Mouse (Mus musculus) subcutaneous adipose tissue, adult 2 months (tissue): ENCODE measurements around the gene Ywhaq. TPM values are rescaled to one million over a fixed set of nuclear protein-coding genes. Genes with fewer than 3 reads are reported as not detected.

Source experiments
- polyA plus RNA-seq: library from polyadenylated mRNA; depleted of rRNA; stranded (reverse); fragments of >200 nt; gene quantifications from 2 replicates; pipeline ENCODE4 v1.2.3, GENCODE M21; 2012; ENCODE audit warnings: low replicate concordance; rRNA removed

Gene Ywhaq
- 137 and 141 TPM in 2 replicates for polyA plus RNA-seq

DNA sequence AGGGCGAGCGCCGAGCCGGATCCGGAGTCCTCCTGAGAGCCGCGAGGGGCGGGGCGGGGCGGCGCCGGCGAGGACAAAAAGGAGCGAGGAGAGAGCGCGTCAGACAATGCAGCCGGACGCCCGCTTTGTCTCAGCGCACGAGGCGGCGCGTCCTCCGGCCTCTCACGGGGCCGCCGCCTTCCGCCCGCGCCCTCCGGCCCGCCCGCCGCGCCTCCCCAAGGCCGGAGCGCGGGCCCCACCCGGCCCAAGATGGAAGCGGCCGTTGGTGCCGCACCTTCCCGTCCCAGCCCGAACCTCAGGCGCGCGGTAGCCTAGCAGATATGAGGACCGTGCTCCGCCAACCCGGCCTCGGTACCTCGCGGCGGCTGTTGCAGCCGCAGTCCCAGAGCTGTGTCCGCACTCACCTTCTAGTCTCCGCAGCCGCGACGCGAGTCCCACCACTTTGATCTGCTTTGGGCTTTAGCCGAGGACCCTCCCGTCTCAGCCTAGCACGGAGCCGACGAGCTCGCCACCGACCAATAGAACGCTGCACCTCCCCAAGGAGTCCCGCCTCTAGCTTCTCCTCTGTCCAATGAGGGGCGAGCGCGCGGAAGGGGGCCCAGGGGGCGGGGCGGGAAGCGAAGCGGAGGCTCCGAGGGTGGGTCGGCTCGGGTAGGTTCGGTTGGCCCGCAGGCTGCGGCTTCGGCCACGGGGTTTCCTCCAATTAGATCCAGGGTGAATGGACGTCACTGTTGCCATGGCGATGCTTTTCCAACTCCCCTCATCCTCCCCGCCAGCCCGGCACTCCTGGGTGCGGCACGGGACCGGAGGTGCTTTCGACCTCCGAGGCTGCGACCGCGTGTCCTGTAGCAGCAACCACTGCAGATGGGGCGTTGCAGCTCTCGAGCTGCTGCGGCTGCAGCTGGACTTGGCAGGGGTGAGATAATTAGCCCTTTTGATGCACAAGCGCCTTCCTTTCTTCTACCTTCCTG is at the start of gene Ywhaq:
Gene Ywhaq, minus strand, starts transcription at position 538 of the 971 bp plus-strand sequence.

DNA sequence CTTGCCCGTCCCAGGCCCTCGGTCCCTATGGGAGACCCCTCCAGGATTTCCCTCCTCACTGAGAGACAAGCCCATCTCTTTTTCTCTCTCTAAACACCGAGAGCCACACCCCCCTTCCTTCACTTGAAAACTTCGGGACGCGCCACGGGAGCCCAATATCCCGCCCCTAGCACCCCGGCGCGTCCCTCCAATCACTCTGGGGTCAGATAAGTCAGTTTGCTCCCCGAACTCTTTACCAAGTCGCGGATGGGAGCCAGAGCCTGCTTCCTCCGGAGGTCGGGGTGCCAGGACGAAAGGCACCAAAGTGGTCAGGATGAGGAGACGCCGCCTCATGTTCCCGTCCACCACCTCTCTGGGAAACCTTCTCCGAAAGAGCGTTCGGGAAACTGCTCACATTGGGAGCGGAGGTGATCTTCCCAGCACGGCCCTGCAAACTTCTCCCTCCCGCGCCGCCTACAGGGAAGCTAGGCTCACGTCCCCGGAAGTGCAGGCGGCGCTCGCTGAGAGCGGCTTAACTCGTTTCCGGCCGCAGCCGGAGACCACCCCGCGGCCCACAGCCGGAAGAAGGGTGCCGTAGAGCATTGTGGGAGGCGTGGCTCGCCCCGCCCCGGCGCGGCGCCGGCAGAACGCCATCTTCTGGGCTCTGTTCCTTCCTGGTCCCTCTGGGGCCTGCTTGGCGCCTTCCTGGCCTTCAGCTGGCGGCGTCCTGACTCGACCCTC is 44.2 kb downstream of the Ywhaq start, which contains the start of gene Adam17:
Gene Adam17, minus strand, starts transcription at position 533 of the 720 bp plus-strand sequence.

Other genes with a start within 250 kb of the Ywhaq start
- gene Cpsf3, start 132.2 kb downstream of the Ywhaq start, polyA plus RNA-seq: 47.6 and 49.6 TPM in 2 replicates
- 32.5 and 74.8 TPM in 2 replicates for gene Itgb1bp1, start 131.4 kb downstream of the Ywhaq start, polyA plus RNA-seq
- 121 and 147 TPM in 2 replicates for gene Iah1, start 101.2 kb downstream of the Ywhaq start, polyA plus RNA-seq
- gene Adam17, start 44.0 kb downstream of the Ywhaq start, polyA plus RNA-seq: 33.4 and 42.8 TPM in 2 replicates